Mouse (Mus musculus) neutrophil, adult 5-6 weeks (primary cell): Measurements from ENCODE around the gene Fgfr1op2. TPM values are rescaled to one million over a fixed set of nuclear protein-coding genes. Genes with fewer than 3 reads are reported as not detected.
A peak's percentile ranks its signal among the peaks of the same experiment; 100 is the strongest.

Source experiments
- ATAC-seq: fragments of 151-379, 151-347 bp; 2 replicates; pipeline ENCODE4 v1.8.0; 2017; ENCODE audit warnings: mild to moderate bottlenecking, moderate TSS enrichment; ENCODE audit not compliant: insufficient number of reproducible peaks, poor library complexity, low FRiP score, severe bottlenecking; ENCODE audit errors: extremely low read depth
- total RNA-seq: library from RNA; stranded (forward); fragments of 200-1000 nt; gene quantifications from 2 replicates; pipeline ENCODE4 v1.2.3, GENCODE M21; 2017

Fgfr1op2 gene
- total RNA-seq, 1 experiment from 2014 or later = 183 TPM

GRCm38 (mm10) chr6:146634759-146635606 is 58.0 kb downstream of the Fgfr1op2 start:
- no peak for ATAC-seq

GRCm38 (mm10) chr6:146636482-146636881 is 59.5 kb downstream of the Fgfr1op2 start:
- ATAC-seq = no peak

- no peak for ATAC-seq
These were observed 63.3 kb downstream of the Fgfr1op2 start for GRCm38 (mm10) chr6:146640068-146640965.

GRCm38 (mm10) chr6:146640991-146641390 is 64.0 kb downstream of the Fgfr1op2 start:
- no peak for ATAC-seq

GRCm38 (mm10) chr6:146641621-146642210 is 64.7 kb downstream of the Fgfr1op2 start:
- ATAC-seq = no peak

- ATAC-seq = peak; percentile 97
These were observed 65.5 kb downstream of the Fgfr1op2 start, which contains the start of the genes Med21 and Tm7sf3 for GRCm38 (mm10) chr6:146642276-146643183. Med21 (plus strand) TSS chr6:146642547. Tm7sf3 (minus strand) TSS chr6:146642824.

GRCm38 (mm10) chr6:146643184-146643570 is 66.2 kb downstream of the Fgfr1op2 start:
- no peak for ATAC-seq

Other genes with a start within 250 kb of the Fgfr1op2 start
- 123 and 128 TPM in 2 replicates for gene Itpr2, start 75.0 kb upstream of the Fgfr1op2 start, total RNA-seq
- gene Ints13, start 632 bp downstream of the Fgfr1op2 start, total RNA-seq = 95.9 and 100 TPM in 2 replicates
- 49.5 and 51.7 TPM in 2 replicates for gene Med21, start 65.3 kb downstream of the Fgfr1op2 start, total RNA-seq
- 9.3 and 9.6 TPM in 2 replicates for gene Tm7sf3, start 65.6 kb downstream of the Fgfr1op2 start, total RNA-seq
- gene Stk38l, start 147.8 kb downstream of the Fgfr1op2 start, total RNA-seq = 11.8 and 13.4 TPM in 2 replicates
- gene Arntl2, start 218.9 kb downstream of the Fgfr1op2 start, total RNA-seq = 0.93 TPM in 1 of 2 replicates, not detected in the other